Mouse (Mus musculus) R1 (cell line): ENCODE data around the gene Tpm1.

Experiments used
- DNase-seq: peaks from one replicate; pipeline ENCODE4 v3.0.0-alpha.2; 2018; ENCODE audit warnings: low read depth, low spot score

The Tpm1 gene

GRCm38 (mm10) chr9:66988888-66989414 is 60.3 kb downstream of the Tpm1 start:
- DNase-seq = no peak

DNA sequence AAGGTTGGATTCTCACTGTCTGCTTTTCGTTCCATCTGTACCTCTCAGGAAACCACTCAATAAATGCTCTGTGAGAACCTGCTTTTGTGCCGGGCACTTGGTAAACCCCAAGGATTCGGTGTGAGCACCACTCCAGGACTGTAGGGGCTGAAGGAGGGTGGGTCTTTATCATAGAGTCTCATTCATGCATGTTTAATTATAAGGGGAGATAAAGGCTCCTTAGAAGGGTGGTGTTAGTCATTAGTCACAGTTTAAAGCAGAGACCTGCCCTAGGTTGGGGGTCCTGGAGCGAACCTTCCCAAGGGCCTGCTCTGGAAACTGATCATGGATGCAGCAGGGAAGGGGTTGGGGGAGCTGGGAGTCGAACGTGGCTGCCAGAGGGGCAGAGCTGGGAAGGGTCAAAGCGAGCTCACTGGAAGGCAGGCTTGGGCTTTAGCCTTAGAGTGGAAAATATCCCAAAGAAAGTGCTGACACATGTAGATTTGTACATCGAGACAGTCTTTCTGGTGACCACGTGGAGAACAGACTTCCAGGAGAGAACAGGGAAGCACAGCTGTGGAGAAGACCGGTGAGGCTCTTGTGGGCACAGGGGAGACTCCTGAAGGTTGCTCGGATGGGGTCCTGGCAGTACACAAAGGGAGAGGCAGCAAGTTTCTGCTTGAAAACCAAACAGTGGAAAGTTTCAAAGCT is 60.9 kb downstream of the Tpm1 start:
- DNase-seq = no peak

DNA sequence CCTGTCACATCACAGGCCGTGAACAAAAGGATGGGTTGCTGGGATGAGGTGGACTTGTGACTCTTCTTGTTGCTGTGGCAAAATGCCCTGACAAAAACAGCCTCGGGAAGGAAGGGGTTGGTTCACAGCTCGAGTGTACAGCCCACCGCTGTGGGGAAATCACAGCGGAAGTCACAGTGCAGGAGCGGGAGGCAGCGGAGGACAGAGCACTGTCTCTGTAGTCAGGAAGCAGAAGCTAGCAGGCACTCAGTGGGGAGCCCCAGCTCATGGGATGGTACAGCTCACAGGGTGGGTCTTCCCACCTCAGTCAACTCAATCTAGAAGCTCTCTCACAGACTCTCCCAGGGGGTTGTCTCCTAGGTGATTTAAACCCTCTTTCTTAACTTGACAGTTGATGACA is 63.8 kb downstream of the Tpm1 start:
- DNase-seq = no peak

- DNase-seq = no peak
Observed at GRCm38 (mm10) chr9:66982085-66982484, 67.1 kb downstream of the Tpm1 start.

GRCm38 (mm10) chr9:66980458-66980857 is 68.7 kb downstream of the Tpm1 start:
- DNase-seq = peak; percentile 73

DNA sequence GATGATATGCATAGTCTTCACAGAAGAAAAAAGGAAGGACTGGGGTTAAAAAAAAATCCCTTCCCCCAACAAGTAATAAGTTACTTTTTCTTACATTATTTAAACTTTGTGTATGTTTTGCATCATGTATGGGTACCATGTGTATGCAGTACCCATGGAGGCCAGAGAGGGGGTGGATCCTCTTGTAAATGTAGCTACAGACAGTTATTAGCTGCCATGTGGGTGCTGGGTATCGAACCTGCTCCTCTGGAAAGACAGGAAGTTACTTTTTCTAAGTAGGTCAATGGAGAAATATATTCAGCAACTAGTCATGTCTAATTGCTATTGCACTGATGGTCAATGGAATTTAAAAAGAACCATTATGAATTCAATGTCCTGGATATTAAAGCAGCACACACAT is 70.7 kb downstream of the Tpm1 start:
- DNase-seq = no peak

GRCm38 (mm10) chr9:66977982-66978381 is 71.2 kb downstream of the Tpm1 start:
- no peak for DNase-seq

GRCm38 (mm10) chr9:66977121-66977520 is 72.1 kb downstream of the Tpm1 start:
- DNase-seq = no peak

GRCm38 (mm10) chr9:66975239-66975645 is 74.0 kb downstream of the Tpm1 start, which contains the start of gene Lactb:
TSS of gene Lactb (minus strand) at chr9:66975484.
- peak; percentile 91 for DNase-seq

- DNase-seq = peak; percentile 92
Observed at GRCm38 (mm10) chr9:66974721-66975225, 74.4 kb downstream of the Tpm1 start.
